Mouse (Mus musculus) frontal cortex, postnatal 10 days (tissue): Measurements from ENCODE around the gene Rhof.

ENCODE experiments used
- DNase-seq, 2 experiments: peaks; one replicate each; pipeline ENCODE4 v3.0.0; 2022; ENCODE audit warnings: low spot score in 2 of 2, mixed read lengths in 1 of 2

Rhof gene

DNA sequence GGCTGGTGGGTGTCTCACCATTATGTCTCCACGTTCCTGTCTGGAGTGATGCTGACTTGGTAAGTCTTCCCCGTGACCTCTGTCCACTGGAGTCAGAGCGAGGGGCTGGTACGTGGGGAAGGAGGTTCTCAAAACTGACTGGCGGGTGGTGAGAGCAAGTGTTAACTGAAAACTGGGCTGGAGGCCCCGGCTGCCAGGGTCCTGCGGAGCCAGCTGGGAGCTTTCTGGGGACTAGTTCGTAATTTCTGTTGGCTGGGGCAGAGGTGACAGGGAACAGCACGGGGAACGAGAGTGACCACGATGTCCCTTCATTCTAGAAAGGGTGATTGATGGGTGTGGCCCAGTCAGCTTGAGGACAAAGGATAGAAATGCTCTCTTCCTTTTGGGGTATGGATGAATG lies 18.4 kb downstream of the Rhof start:
- no peak for DNase-seq

DNA sequence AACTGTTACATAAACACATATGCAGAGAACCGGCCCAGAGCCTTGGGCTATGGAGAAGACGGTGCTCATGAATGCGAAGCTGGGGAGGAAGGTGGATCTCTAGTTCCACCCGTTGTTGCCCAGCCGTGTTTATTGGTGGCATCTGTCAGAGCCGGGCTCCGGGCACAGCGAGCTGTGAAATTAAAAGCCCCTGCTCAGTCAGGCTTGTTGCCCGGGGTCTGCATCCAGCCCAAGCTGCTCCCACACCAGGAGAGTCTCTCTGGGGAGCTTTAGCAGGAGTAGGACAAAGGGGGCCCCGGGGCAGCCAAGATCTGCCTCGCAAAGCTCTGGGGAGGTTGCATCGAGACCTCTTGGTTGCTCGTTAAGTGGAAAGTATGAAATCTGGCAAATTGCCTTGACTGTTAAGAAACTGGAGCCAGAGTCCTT lies 22.2 kb downstream of the Rhof start:
- DNase-seq = no peak

DNA sequence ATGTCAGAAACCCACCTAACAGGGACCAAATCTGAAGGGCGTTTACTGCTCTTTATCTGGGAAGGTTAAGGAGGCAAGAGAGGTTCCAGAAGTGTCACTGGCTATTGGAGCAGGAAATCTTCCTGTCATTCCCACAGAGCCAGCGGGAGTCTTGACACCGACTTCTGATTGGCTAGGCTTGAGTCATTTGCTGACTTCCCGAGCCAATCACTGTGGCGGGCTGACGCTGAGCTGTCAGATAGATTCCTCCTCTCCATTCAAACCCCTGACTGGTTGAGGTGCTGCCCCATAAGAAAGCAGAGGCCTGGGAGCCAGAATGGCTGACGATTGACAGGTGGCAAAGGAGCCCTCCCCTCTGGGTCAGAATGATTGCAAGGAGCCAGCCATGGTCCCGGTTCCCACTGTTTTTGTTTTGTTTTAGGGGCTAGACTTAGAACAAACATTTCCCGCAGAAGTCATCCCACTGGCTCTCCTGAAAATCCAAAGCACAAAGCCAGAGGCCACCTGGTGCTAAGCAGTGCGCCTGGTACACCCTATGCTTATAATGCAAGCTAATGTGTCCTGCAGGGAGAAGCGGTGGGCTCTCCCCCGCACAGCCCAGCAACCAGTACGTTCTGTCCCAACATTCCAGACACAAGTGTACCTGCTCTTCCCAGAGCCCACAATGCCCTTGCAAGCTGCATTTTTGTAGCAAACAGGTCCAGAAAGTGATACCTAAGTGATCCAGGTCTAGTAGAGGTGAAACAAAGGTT lies 22.9 kb downstream of the Rhof start:
- DNase-seq = no peak

DNA sequence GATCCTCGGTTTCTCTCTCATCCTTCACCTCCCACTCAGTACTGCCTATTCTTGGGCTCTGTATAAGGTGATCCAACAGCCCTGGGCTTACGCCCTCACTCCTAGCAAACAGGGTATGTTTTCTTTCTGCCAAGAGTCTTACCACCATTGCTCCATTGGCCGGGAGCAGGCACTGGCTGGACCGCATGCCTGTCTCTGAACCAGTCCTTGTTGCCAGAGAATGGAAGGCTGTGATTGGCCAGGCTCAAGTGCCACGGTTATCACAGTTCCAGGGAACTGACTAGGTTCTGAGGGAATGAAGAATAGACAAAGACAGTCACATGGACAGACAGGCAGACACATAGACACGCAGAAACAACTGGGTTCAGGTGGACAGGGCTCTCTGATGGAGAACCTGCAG lies 27.7 kb downstream of the Rhof start:
- DNase-seq = no peak

DNA sequence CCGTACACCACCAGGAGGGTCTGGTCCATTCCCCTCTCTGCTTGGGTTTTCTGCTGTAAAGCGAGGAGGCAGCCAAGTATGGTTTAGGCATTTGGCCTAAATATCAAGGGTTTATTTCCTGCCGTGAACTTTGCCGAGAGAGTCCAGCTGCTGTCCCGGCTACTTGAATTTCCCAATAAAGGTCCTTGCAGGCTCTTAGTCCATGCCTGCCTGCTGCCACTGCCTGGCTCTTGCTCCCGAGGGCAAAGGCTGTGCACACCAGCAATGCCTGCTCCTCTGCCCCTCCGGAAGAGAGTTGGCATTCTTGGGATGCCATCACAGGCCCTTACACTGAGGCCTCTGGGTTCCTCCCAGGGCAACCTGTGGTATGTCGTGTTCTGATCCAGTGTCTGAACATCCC lies 28.9 kb downstream of the Rhof start:
- no peak for DNase-seq

DNA sequence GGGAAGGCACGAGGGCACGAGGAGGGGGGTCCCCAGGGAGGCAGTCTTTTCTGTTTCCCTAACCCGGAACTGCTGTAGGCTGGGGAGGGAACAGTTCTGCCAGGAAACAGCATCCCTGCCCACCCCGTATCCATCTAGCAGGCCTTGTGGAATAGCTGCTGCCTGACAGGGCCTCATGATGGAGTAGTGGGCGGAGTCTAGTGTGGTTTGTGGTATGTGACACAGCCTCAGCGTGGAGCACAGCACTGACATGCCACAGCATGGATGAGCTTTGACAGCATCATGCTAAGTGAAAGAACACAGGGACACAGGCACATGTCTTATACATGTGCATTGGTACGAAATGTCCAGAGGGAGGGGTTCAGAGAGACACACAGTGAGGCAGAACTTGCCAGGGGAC lies 30.1 kb downstream of the Rhof start:
- DNase-seq = no peak

DNA sequence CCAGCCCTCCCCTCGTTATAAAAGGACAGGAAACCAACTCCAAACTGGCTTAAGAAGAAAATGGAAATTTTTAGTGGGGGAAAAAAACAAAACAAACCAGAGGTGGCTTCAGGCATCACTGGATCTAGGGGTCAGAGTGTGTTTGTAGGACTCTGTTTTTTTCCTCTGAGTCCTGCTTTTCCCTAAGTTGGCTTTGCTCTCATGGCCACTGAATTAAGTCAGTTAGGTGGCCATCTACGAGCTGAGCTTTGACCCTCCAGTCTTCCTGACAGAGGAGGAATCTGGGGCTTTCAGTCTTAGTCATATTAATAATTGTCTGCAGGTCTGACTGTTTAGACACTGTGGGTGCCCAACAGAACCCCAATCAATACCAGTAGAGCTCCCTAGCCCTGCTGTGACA lies 34.0 kb downstream of the Rhof start:
- no peak for DNase-seq

DNA sequence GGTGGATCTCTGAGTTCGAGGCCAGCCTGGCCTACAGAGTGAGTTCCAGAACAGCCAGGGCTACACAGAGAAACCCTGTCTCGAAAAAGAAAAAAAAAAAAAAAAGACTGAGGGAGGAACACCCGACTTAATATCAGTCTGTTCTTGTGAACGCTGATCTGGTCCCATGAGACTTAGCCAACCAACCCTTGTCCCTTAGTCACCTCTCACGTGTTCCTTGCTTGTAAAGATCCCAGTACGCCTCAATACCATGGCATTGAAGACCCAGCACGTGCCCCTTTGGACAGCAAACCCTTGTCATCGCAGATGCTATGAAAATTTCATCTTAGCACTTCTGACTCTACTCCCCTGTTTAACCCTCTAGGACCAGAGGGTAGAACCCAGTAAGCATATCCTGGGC lies 36.2 kb downstream of the Rhof start:
- DNase-seq = no peak

DNA sequence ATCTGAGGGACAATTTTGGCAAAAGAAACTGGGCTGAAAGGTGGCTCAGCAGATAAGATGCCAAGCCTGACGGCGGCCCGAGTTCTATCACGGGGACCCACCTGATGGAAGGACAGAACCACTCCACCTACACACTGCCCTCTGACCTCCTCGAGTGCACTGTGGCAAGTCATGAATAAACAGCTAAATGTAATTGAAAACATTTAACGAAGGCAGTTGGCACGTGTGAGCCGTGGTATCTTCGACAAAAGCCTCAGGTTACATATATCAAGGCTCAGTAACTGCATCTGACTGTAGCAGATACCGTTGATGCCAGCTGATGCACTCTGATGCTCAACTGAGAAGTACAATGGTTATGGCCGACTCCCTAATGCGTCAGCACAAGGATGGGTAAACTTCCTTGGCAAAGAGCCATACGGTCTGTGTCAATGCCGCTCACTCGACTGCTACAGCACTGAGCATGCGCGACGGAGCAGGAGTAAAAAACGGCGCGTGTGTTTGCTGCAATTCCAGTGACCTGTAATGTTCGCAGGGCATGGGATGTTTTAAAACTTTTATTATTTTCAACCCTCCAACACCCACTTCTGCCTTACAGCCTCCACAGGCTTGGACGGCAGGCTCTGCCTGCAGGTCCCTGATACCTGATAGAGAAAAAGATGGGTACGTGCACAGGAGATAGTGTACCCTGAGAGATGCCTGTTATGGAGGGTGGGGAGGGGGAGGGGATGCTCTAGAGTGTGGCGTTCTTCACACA lies 38.1 kb downstream of the Rhof start:
- DNase-seq = no peak

DNA sequence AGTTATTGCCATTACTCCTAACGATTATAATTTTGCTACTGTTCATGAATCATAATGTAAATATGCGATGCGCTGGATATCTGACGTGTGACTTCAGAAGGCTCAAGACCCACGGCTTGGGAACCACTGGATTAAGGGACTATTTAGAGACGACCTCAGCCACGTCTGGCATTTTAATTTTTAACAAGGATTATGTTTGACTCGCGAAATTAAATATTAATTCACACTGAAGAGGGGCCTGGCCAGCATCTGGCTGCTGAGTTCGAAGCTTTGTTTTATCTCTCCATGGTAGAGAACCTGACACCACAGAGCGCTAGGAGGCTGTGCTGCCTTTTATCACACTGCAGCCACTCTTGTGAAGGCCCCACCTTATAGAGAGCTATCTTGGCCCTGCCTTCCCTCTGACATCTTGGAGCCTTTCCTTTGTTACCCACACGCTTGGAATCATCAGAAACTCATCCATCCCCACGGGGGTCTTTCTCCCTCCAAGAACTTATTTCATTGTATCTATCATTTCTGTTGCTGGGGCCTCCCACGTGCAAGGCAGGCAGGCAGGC lies 39.3 kb downstream of the Rhof start:
- DNase-seq = no peak

DNA sequence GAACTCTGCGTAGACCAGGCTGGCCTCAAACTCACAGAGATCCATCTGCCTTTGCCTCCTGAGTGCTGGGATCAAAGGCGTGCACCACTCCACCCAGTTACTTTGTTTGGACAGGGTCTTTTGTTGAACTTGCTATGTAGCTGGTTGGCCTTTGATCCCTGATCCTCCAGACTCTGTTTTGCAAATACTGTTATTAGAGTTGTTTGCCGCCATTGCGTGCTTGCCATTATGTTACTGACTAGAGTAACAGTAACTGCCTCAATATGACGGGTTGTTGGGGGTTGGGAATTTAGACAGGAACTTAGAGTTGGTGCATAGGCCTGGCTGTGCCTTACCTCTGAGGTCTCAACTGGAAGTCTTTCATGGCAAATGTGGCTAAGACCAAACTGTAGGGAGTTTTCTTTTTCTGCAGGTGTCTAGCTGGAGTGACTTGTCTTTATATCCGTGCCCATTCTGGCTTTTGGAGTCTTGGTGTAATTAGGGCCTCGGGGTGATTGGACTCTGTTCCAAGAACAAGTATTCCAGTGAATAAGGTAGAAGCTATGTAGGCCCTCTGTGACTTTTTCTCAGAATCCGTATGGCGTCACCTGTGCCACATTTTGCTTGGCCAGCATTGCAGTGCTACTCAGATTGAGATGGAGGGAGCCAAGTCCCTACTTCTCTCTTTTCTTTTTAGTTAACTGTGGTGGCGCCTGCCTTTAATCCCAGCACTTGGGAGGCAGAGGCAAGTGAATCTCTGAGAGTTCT lies 41.8 kb downstream of the Rhof start:
- no peak for DNase-seq

DNA sequence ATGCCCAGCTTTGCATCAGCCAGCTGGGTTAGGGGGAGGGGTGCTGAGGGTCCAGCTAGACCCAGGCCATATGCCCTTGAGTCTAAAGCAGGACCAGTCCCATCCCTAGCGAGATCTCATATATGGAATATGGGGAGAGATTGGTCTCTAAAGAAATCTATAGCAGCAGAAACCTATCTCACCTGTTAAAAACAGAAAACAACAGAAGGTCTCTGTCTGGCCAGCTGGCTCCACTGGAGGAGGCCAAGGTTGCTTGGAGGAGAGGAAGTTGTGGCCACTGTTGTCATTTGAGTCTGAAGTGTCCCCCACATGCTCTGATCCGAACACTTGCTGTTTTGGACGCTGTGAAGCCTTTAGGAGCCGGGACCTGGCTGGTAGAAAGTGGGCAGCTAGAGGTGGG lies 43.7 kb downstream of the Rhof start:
- DNase-seq = no peak

DNA sequence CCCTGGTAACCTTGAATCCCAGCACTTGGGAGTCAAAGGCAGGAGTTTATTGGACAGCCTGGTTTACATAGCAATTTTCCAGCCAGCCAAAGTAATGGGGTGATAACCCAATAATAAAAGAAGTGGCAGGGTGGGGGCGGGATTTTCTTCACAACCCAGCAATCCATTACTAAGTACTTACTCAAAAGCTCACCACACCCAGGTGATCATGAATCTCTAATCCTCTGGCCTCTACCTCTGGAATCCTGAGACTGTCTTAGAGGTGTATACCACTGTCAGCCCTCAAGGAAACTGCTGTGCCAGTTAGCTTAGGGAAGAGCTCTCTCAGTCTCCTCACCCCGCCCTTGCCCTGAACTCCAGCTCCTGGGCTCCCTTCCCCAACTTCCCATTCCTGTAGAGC lies 46.0 kb downstream of the Rhof start:
- no peak for DNase-seq

DNA sequence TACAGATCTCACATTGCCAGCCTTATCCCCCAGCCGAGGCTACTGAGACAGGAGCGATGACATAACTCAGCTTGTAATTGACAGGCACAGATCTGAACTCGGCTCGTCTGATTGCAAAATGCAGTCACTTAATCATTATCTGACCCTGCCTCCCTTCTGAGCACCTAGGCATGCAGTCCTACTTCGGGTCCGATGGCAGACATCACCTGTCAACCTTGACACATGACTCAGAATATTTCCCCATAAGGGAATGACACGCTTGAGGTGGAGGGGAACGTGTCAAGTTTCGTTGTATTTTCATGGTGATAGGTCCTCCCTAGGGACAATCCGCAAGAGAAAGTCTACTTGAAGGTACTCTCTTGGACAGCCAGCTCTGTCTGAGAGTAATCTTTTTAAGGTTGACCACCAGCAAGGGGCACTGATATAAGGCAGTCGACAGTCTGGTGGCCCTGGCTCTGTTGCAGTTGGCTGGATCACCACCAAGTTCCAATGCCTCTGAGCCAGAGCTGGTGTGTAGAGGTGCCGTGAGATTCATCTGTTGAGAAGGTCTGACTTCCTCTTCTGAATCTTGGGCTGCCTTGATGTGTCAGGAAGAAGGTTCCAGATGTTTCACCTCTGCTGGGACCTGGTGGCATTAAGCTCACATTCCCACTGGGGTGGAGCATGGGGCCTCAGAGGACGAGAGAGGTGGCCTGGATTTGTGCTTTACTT lies 49.0 kb downstream of the Rhof start:
- DNase-seq = no peak

DNA sequence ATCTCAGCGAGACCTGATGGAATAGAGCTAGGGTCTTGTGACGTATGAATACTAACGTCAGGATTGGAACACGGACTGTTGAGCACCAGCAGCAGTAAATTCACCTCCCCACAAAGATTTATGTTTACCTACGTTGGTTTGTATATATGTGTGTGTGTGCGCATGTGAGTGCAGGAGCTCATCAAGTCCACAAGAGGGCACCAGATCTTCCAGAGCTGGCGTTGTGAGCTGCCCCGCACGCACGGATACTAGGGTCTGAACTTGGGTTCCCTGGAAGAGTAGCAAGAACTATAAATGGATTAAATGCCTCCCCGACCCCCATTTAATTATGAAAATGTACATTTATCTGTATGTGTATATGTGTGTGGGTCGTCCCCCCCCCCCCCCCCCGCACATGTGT lies 52.0 kb downstream of the Rhof start:
- no peak for DNase-seq

DNA sequence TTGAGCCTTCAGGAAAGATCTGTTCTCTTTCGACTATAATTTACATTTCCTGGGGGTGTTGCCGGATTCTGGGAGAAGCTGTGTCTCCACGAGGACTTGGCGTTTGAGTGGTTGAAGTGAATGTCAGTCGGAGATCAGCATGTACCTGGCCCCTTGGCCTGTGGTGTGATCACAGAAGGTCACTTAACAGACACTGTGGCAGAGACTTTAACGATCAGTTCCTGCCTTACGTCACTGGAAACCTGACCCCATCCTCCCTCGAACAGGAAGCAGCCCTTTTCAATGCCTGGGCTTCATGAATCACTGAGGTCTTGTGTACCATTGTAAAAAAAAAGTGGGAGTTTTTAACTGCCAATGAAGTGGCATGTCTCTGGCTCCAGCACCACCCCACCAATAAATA lies 52.5 kb downstream of the Rhof start:
- DNase-seq = no peak

DNA sequence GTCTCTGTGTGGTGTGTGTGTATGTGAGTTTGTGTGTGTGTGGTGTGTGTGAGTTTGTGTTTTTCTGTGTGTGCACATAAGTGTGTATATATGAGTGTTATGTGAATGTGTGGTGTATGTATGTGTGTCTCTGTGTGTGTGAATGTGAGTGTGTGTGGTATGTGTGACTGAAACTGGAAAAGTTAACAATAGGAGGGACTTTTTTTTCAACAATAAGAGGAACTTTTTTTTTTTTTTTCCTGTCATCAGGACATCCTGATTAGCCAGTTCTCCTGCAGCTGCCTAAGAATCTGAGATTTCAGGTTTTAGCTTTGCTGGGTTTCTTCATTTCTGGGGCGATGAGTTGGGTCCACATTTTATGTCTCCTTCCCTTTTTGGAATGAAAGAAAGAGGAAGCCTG lies 52.9 kb downstream of the Rhof start:
- no peak for DNase-seq

DNA sequence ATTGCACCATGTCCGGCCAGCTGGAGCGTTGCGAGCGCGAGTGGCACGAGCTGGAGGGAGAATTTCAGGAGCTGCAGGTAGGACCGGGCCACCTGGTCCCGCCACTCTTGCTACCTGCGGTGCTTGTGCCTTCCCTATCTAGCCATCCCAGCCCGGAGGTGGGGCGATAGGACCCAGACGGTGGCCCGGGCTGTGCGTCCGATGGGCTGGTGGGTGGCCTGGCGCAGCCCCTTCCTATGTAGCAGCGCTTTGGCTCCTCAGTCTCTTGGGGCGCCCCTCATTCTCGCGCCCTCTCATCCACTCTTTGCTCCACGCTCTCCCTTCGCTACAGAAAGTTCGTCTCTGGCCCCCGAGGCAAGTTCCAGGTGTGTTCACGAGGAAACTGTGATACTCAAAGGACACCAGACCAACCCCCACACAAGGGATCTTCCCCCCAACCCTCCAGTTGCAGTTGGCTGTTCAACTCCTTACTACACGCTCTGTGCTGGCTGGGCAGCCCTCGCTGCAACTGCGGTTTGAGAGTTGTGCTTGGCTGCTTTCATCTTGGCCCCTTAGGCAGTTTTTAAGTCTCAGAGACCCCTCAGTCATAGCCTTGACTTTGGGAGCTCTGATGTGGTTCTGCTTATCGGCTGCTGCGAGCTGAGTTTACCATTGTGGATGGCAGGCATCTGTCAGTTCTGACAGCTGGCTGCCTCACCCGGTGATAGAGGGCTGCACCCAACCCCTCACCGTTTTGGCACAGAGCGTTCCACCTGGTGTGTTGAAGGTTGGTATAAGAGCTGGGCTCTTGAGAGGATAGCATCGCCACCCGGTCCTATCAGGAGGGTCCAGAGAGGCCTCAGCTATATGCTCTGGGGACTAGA lies 55.8 kb downstream of the Rhof start:
- DNase-seq = no peak

DNA sequence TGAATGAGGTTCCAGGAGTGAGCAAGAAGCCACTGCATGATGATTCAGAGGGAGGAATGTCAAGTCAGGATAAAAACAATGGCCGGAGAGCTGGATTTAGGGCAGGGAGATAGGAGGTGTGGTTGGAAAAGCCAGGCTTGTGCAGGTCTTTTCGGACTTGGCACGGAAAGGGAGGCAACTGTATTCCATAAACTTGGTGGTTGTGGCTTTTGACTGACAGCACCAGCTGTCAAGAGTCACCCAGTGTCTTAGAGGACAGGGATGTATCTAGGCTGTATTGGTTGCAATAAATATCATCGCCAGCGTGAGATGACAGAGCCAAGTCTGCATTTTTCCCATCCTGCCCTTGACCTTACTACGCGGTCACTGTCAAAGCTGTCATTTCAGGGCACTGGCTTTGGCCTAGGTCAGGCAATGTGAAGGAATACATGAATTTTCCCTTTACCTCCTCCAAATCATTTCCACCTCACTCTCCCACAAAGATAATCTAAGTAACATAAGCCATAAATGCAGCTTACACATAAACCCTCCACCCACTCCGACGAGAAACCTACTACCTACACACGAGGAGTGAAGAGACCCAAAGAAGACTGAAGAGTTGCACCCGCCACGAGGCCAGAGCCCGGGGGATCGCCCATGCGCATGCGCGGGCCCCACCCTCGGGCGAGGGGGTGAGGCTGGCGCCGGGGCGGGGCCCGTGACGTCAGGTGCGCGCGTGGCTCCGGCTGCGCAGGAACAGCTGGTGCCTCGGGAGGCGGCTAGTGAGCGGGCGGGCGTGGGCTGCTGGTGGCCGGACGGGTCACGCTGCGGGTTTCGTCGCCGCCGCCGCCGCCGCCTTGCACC lies 56.7 kb downstream of the Rhof start:
- peak; percentile 85 to 90 for DNase-seq

DNA sequence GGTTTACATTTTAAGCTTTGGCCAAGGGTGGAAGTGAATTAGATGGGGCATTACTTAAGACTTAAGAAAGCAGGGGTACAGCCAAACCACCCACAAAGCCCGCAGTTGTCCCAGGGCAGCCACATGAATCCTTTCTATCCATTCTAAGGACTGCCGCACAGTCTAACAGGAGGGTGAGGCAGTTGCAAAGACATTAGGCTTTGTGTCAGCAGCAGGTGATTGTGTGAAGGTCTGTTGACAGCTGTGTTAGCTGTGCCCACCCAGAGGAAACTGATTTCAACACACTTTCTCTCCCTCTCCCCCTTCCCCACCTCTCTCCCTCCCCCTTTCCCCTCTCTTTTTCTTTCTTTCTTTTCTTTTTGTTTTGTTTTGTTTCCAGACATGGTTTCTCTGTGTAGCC lies 63.8 kb downstream of the Rhof start:
- no peak for DNase-seq
